In the genomic region with DNA sequence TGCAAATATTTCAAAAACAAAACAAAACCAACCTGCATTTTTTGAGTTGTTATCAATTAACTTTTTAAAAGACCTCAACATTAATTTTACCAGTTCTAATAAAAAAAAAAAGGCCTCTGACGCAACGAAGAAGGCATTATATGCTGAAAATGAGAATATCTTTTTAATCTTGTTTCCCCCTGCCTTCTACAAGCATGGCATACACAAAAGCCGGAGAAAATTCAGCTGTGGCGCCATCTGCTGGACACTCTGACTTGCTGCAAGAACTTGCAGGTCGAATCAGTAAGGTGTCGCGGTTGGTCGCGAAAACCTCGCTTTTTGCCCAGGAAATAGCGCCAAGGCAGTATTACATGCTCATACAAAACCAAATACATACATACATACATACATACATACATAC, we compare ENCODE assay signal across 8 mouse cellular contexts. TPM values are rescaled to one million over a fixed set of nuclear protein-coding genes. Genes with fewer than 3 reads are reported as not detected.
DNase-seq lines count a peak whose midpoint lies in the region; ATAC-seq lines count a peak whose summit lies in the region.

No protein-coding gene starts in this region.

- WGBS in hindbrain, embryonic 13.5 days, result 1% methylated on average over 11 of the region's 11 CpGs

- peaks cover 78% of the 10 kb centered on the region for H3K4me1 ChIP-seq in hindbrain, embryonic 13.5 days (replicated peaks)

- H3K9ac ChIP-seq in hindbrain, embryonic 13.5 days, result peak overlapping the region; percentile 85; the same call in 1 of the 2 replicates

- no peaks in the 10 kb centered on the region for H3K36me3 ChIP-seq in hindbrain, embryonic 13.5 days

- no peaks in the 10 kb centered on the region for H3K9me3 ChIP-seq in hindbrain, embryonic 13.5 days

- H3K27me3 ChIP-seq in hindbrain, embryonic 13.5 days, result no peaks in the 10 kb centered on the region

- H3K4me2 ChIP-seq in hindbrain, embryonic 13.5 days, result peak overlapping the region; percentile 86

- no peak for ATAC-seq in hindbrain, embryonic 13.5 days (ENCODE audit: low FRiP score)

- peak overlapping the region; percentile 44; the same call in 1 of the 2 replicates for H3K4me3 ChIP-seq in hindbrain, embryonic 13.5 days

- H3K27ac ChIP-seq in hindbrain, embryonic 13.5 days, result peak overlapping the region; percentile 99

- peak; percentile 97 for DNase-seq in MN1 (ENCODE audit: low spot score)
- DNase-seq in cerebellum, adult 8-10 months, result peak; percentile 88
- DNase-seq in forelimb bud, embryonic 11.5 days (ENCODE audit: low read depth, low spot score), result peak; percentile 93
- DNase-seq in layer of hippocampus, postnatal 14 days (ENCODE audit: low spot score in 2 of 2), result peak; percentile 80 to 94
- DNase-seq in lung, postnatal 4 days, result peak; percentile 88 to 90
- DNase-seq in right cerebral cortex, adult 18-20 months, result peak; percentile 84
- DNase-seq in urinary bladder, adult 2 months (ENCODE audit: low spot score), result peak; percentile 66

RNA-seq across cellular contexts. Expression of a gene that starts 35.8 kb away (rescaled TPM):
- polyA plus RNA-seq in hindbrain, embryonic 13.5 days (2015; fragmentation: Nextera tagmentation; extraction: Ambion mirVana), result 28.1 and 28.2 TPM in 2 replicates
- 100 to 1,000 TPM; 119 to 162 TPM for total RNA-seq in layer of hippocampus, postnatal 14 days (2021)
- 94.8 and 129 TPM in 2 replicates for polyA plus RNA-seq in urinary bladder, adult 2 months (2012; rRNA removed)

RNA-seq across cellular contexts. Expression of a gene that starts 40.4 kb away (rescaled TPM):
- polyA plus RNA-seq in hindbrain, embryonic 13.5 days (2015; fragmentation: Nextera tagmentation; extraction: Ambion mirVana), result 15,152 and 15,804 TPM in 2 replicates
- 1,000 to 10,000 TPM; 2,120 to 2,322 TPM for total RNA-seq in layer of hippocampus, postnatal 14 days (2021)
- polyA plus RNA-seq in urinary bladder, adult 2 months (2012; rRNA removed), result 279 and 332 TPM in 2 replicates

RNA-seq across cellular contexts. Expression of a gene that starts 40.5 kb away (rescaled TPM):
- not detected in 2 replicates for polyA plus RNA-seq in hindbrain, embryonic 13.5 days (2015; fragmentation: Nextera tagmentation; extraction: Ambion mirVana)
- total RNA-seq in layer of hippocampus, postnatal 14 days (2021), result not detected
- 0.30 and 0.38 TPM in 2 replicates for polyA plus RNA-seq in urinary bladder, adult 2 months (2012; rRNA removed)

RNA-seq across cellular contexts. Expression of a gene that starts 59.5 kb away (rescaled TPM):
- polyA plus RNA-seq in hindbrain, embryonic 13.5 days (2015; fragmentation: Nextera tagmentation; extraction: Ambion mirVana), result 1,016 and 1,054 TPM in 2 replicates
- total RNA-seq in layer of hippocampus, postnatal 14 days (2021), result 100 to 1,000 TPM; 661 to 671 TPM
- 677 and 758 TPM in 2 replicates for polyA plus RNA-seq in urinary bladder, adult 2 months (2012; rRNA removed)

Comparison
In these comparisons a context has a peak if more than half of its experiments do, and no peak if none do; other contexts are left out.
1. RNA of a gene that starts 40.4 kb away (polyA plus RNA-seq): 15,152 to 15,804 TPM in hindbrain, embryonic 13.5 days; 279 to 332 TPM in urinary bladder, adult 2 months; every median in the first group is over 10 times any median in the second.
2. Peak in every context shown above with its lines, with median percentiles within 50 percentile points of each other: DNase-seq.